Mouse (Mus musculus): Measurements from ENCODE around the gene Ssr3. TPM values are rescaled to one million over a fixed set of nuclear protein-coding genes. Genes with fewer than 3 reads are reported as not detected.

Ssr3 gene
- polyA plus RNA-seq, 1 experiment from 2014 or later, result 277 TPM

- Histone ChIP-seq H3K9me3 (ENCODE audit: control insufficient read depth, low read length) (no peaks in the 10 kb centered on the region), H3K4me1 (replicated peaks; ENCODE audit: control insufficient read depth, insufficient read depth, low read length) (0 out of 2 replicates have a peak, but pooled peaks cover 5% of the 10 kb centered on the region), H3K36me3 (ENCODE audit: control insufficient read depth, insufficient read depth, low read length) (peaks cover 94% of the 10 kb centered on the region), H3K9ac (ENCODE audit: low read length) (no peak overlapping the region), H3K4me3 (ENCODE audit: low read depth, low read length) (no peak overlapping the region), H3K27me3 (replicated peaks; ENCODE audit: control insufficient read depth, insufficient read depth, low read length) (no peaks in the 10 kb centered on the region), H3K27ac (ENCODE audit: low read depth) (no peak overlapping the region), H3K4me2 (ENCODE audit: low read length) (no peak overlapping the region)
- ATAC-seq (replicated peaks; ENCODE audit: low FRiP score, low TSS enrichment, low read depth), result no peak
- DNase-seq (ENCODE audit: low spot score), result no peak
Observed at GRCm38 (mm10) chr3:65385771-65386170, 6.7 kb downstream of the Ssr3 start.

- 0 out of 2 replicates have a peak, but pooled peaks cover 5% of the 10 kb centered on the region for H3K4me1 ChIP-seq (replicated peaks; ENCODE audit: control insufficient read depth, insufficient read depth, low read length)
- H3K9me3 ChIP-seq (ENCODE audit: control insufficient read depth, low read length), result no peaks in the 10 kb centered on the region
- no peak overlapping the region for H3K9ac ChIP-seq (ENCODE audit: low read length)
- DNase-seq (ENCODE audit: low spot score), result no peak
- no peak overlapping the region for H3K27ac ChIP-seq (ENCODE audit: low read depth)
- no peak for ATAC-seq (replicated peaks; ENCODE audit: low FRiP score, low TSS enrichment, low read depth)
- 79% methylated on average over 3 of the region's 3 CpGs for WGBS
- H3K27me3 ChIP-seq (replicated peaks; ENCODE audit: control insufficient read depth, insufficient read depth, low read length), result no peaks in the 10 kb centered on the region
- peaks cover 92% of the 10 kb centered on the region for H3K36me3 ChIP-seq (ENCODE audit: control insufficient read depth, insufficient read depth, low read length)
- H3K4me3 ChIP-seq (ENCODE audit: low read depth, low read length), result no peak overlapping the region
- no peak overlapping the region for H3K4me2 ChIP-seq (ENCODE audit: low read length)
Observed at GRCm38 (mm10) chr3:65384431-65384830, 8.0 kb downstream of the Ssr3 start.

GRCm38 (mm10) chr3:65381094-65381493 lies 11.3 kb downstream of the Ssr3 start:
- Histone ChIP-seq H3K9ac (ENCODE audit: low read length) (no peak overlapping the region), H3K27ac (ENCODE audit: low read depth) (no peak overlapping the region), H3K4me2 (ENCODE audit: low read length) (no peak overlapping the region), H3K36me3 (ENCODE audit: control insufficient read depth, insufficient read depth, low read length) (peaks cover 85% of the 10 kb centered on the region), H3K4me1 (replicated peaks; ENCODE audit: control insufficient read depth, insufficient read depth, low read length) (no peaks in the 10 kb centered on the region), H3K4me3 (ENCODE audit: low read depth, low read length) (no peak overlapping the region), H3K27me3 (replicated peaks; ENCODE audit: control insufficient read depth, insufficient read depth, low read length) (no peaks in the 10 kb centered on the region), H3K9me3 (ENCODE audit: control insufficient read depth, low read length) (no peaks in the 10 kb centered on the region)
- 89% methylated on average over 4 of the region's 4 CpGs for WGBS
- DNase-seq (ENCODE audit: low spot score) (no peak), ATAC-seq (replicated peaks; ENCODE audit: low FRiP score, low TSS enrichment, low read depth) (no peak)

- H3K27me3 ChIP-seq (replicated peaks; ENCODE audit: control insufficient read depth, insufficient read depth, low read length), result no peaks in the 10 kb centered on the region
- H3K27ac ChIP-seq (ENCODE audit: low read depth), result no peak overlapping the region
- no peak for DNase-seq (ENCODE audit: low spot score)
- no peak overlapping the region for H3K4me2 ChIP-seq (ENCODE audit: low read length)
- no peaks in the 10 kb centered on the region for H3K9me3 ChIP-seq (ENCODE audit: control insufficient read depth, low read length)
- ATAC-seq (replicated peaks; ENCODE audit: low FRiP score, low TSS enrichment, low read depth), result no peak
- WGBS, result 70% methylated on average over 4 of the region's 4 CpGs
- H3K36me3 ChIP-seq (ENCODE audit: control insufficient read depth, insufficient read depth, low read length), result peaks cover 75% of the 10 kb centered on the region
- H3K4me3 ChIP-seq (ENCODE audit: low read depth, low read length), result no peak overlapping the region
- no peaks in the 10 kb centered on the region for H3K4me1 ChIP-seq (replicated peaks; ENCODE audit: control insufficient read depth, insufficient read depth, low read length)
- no peak overlapping the region for H3K9ac ChIP-seq (ENCODE audit: low read length)
Observed at GRCm38 (mm10) chr3:65379884-65380539, 12.4 kb downstream of the Ssr3 start.

- H3K4me3 ChIP-seq (ENCODE audit: low read depth, low read length), result no peak overlapping the region
- H3K4me1 ChIP-seq (replicated peaks; ENCODE audit: control insufficient read depth, insufficient read depth, low read length), result no peaks in the 10 kb centered on the region
- H3K9ac ChIP-seq (ENCODE audit: low read length), result no peak overlapping the region
- no peak for ATAC-seq (replicated peaks; ENCODE audit: low FRiP score, low TSS enrichment, low read depth)
- no peak overlapping the region for H3K27ac ChIP-seq (ENCODE audit: low read depth)
- H3K9me3 ChIP-seq (ENCODE audit: control insufficient read depth, low read length), result no peaks in the 10 kb centered on the region
- DNase-seq (ENCODE audit: low spot score), result no peak
- no peaks in the 10 kb centered on the region for H3K27me3 ChIP-seq (replicated peaks; ENCODE audit: control insufficient read depth, insufficient read depth, low read length)
- no peak overlapping the region for H3K4me2 ChIP-seq (ENCODE audit: low read length)
- peaks cover 62% of the 10 kb centered on the region for H3K36me3 ChIP-seq (ENCODE audit: control insufficient read depth, insufficient read depth, low read length)
Observed at GRCm38 (mm10) chr3:65378724-65379123, 13.7 kb downstream of the Ssr3 start.

- WGBS, result 81% methylated on average over 3 of the region's 3 CpGs
- no peak for DNase-seq (ENCODE audit: low spot score)
- no peak overlapping the region for H3K4me2 ChIP-seq (ENCODE audit: low read length)
Observed at GRCm38 (mm10) chr3:65374729-65375128, 17.7 kb downstream of the Ssr3 start.

GRCm38 (mm10) chr3:65373594-65374182 lies 18.7 kb downstream of the Ssr3 start:
- H3K9me3 ChIP-seq (ENCODE audit: control insufficient read depth, low read length), result no peaks in the 10 kb centered on the region
- no peaks in the 10 kb centered on the region for H3K27me3 ChIP-seq (replicated peaks; ENCODE audit: control insufficient read depth, insufficient read depth, low read length)
- no peak overlapping the region for H3K27ac ChIP-seq (ENCODE audit: low read depth)
- no peak overlapping the region for H3K4me2 ChIP-seq (ENCODE audit: low read length)
- DNase-seq (ENCODE audit: low spot score), result peak; percentile 42
- peaks cover 57% of the 10 kb centered on the region for H3K36me3 ChIP-seq (ENCODE audit: control insufficient read depth, insufficient read depth, low read length)
- no peak overlapping the region for H3K9ac ChIP-seq (ENCODE audit: low read length)
- no peak overlapping the region for H3K4me3 ChIP-seq (ENCODE audit: low read depth, low read length)
- H3K4me1 ChIP-seq (replicated peaks; ENCODE audit: control insufficient read depth, insufficient read depth, low read length), result no peaks in the 10 kb centered on the region
- no peak for ATAC-seq (replicated peaks; ENCODE audit: low FRiP score, low TSS enrichment, low read depth)
- WGBS, result 79% methylated on average over 5 of the region's 5 CpGs

More at GRCm38 (mm10) chr3:65374729-65375128, 17.7 kb downstream of the Ssr3 start:
- no peak overlapping the region for H3K9ac ChIP-seq (ENCODE audit: low read length)
- H3K9me3 ChIP-seq (ENCODE audit: control insufficient read depth, low read length), result no peaks in the 10 kb centered on the region
- H3K27ac ChIP-seq (ENCODE audit: low read depth), result no peak overlapping the region
- peaks cover 60% of the 10 kb centered on the region for H3K36me3 ChIP-seq (ENCODE audit: control insufficient read depth, insufficient read depth, low read length)
- no peak for ATAC-seq (replicated peaks; ENCODE audit: low FRiP score, low TSS enrichment, low read depth)
- H3K4me3 ChIP-seq (ENCODE audit: low read depth, low read length), result no peak overlapping the region
- H3K4me1 ChIP-seq (replicated peaks; ENCODE audit: control insufficient read depth, insufficient read depth, low read length), result no peaks in the 10 kb centered on the region
- no peaks in the 10 kb centered on the region for H3K27me3 ChIP-seq (replicated peaks; ENCODE audit: control insufficient read depth, insufficient read depth, low read length)

GRCm38 (mm10) chr3:65372552-65372951 lies 19.9 kb downstream of the Ssr3 start:
- Histone ChIP-seq H3K27ac (ENCODE audit: low read depth) (no peak overlapping the region), H3K9me3 (ENCODE audit: control insufficient read depth, low read length) (no peaks in the 10 kb centered on the region), H3K36me3 (ENCODE audit: control insufficient read depth, insufficient read depth, low read length) (peaks cover 56% of the 10 kb centered on the region), H3K4me2 (ENCODE audit: low read length) (no peak overlapping the region), H3K9ac (ENCODE audit: low read length) (no peak overlapping the region), H3K4me1 (replicated peaks; ENCODE audit: control insufficient read depth, insufficient read depth, low read length) (no peaks in the 10 kb centered on the region), H3K4me3 (ENCODE audit: low read depth, low read length) (no peak overlapping the region), H3K27me3 (replicated peaks; ENCODE audit: control insufficient read depth, insufficient read depth, low read length) (no peaks in the 10 kb centered on the region)
- ATAC-seq (replicated peaks; ENCODE audit: low FRiP score, low TSS enrichment, low read depth) (no peak), DNase-seq (ENCODE audit: low spot score) (no peak)
- 83% methylated on average over 4 of the region's 4 CpGs for WGBS

- Histone ChIP-seq H3K4me1 (replicated peaks; ENCODE audit: control insufficient read depth, insufficient read depth, low read length) (no peaks in the 10 kb centered on the region), H3K9me3 (ENCODE audit: control insufficient read depth, low read length) (no peaks in the 10 kb centered on the region), H3K27me3 (replicated peaks; ENCODE audit: control insufficient read depth, insufficient read depth, low read length) (no peaks in the 10 kb centered on the region), H3K4me2 (ENCODE audit: low read length) (no peak overlapping the region), H3K4me3 (ENCODE audit: low read depth, low read length) (no peak overlapping the region), H3K36me3 (ENCODE audit: control insufficient read depth, insufficient read depth, low read length) (peaks cover 42% of the 10 kb centered on the region), H3K27ac (ENCODE audit: low read depth) (no peak overlapping the region), H3K9ac (ENCODE audit: low read length) (no peak overlapping the region)
- ATAC-seq (replicated peaks; ENCODE audit: low FRiP score, low TSS enrichment, low read depth) (no peak), DNase-seq (ENCODE audit: low spot score) (no peak)
- 67% methylated on average over 4 of the region's 4 CpGs for WGBS
Observed at GRCm38 (mm10) chr3:65367944-65368343, 24.5 kb downstream of the Ssr3 start.

All from intestine, embryonic 14.5 days (tissue).